Mouse (Mus musculus): Measurements from ENCODE around the gene Rex1bd. TPM values are rescaled to one million over a fixed set of nuclear protein-coding genes. Genes with fewer than 3 reads are reported as not detected.

The Rex1bd gene
- total RNA-seq, 2 experiments from 2014 or later = 113 to 128 TPM

Other genes with a start within 250 kb of the Rex1bd start
- gene Homer3, start 223.9 kb downstream of the Rex1bd start, total RNA-seq (2021) = 1 to 10 TPM; 7.7 to 8.4 TPM
- 10 to 100 TPM; 27.4 to 34.6 TPM for gene Ddx49, start 204.3 kb downstream of the Rex1bd start, total RNA-seq (2021)
- 100 to 1,000 TPM; 157 to 174 TPM for gene Cope, start 204.2 kb downstream of the Rex1bd start, total RNA-seq (2021)
- gene Cers1, start 191.0 kb downstream of the Rex1bd start, total RNA-seq (2021) = under 1 TPM; 0.55 to 0.57 TPM
- under 1 TPM in 1 of 2 experiments, not detected in 1; 0.28 TPM for gene Gdf1, start 176.9 kb downstream of the Rex1bd start, total RNA-seq (2021)
- 10 to 100 TPM; 46.1 to 46.8 TPM for gene Upf1, start 153.5 kb downstream of the Rex1bd start, total RNA-seq (2021)
- gene Comp, start 133.2 kb downstream of the Rex1bd start, total RNA-seq (2021) = 1 to 10 TPM; 5.1 to 6.6 TPM
- gene Crtc1, start 67.2 kb downstream of the Rex1bd start, total RNA-seq (2021) = 1 to 10 TPM; 7.8 to 9.0 TPM
- gene Klhl26, start 29.8 kb downstream of the Rex1bd start, total RNA-seq (2021) = 1 to 10 TPM; 8.4 to 9.7 TPM
- not detected for gene Tmem59l, start 19.4 kb downstream of the Rex1bd start, total RNA-seq (2021)
- under 1 TPM; 0.20 to 0.62 TPM for gene Crlf1, start 13.6 kb downstream of the Rex1bd start, total RNA-seq (2021)
- 1,000 to 10,000 TPM; 1,328 to 1,514 TPM for gene Uba52, start 4.0 kb upstream of the Rex1bd start, total RNA-seq (2021)
- gene Fkbp8, start 21.0 kb upstream of the Rex1bd start, total RNA-seq (2021) = 100 to 1,000 TPM; 120 to 129 TPM
- gene Kxd1, start 21.2 kb upstream of the Rex1bd start, total RNA-seq (2021) = 100 to 1,000 TPM in 1 of 2 experiments, 10 to 100 TPM in 1; 92.4 to 107 TPM
- gene Ell, start 32.7 kb upstream of the Rex1bd start, total RNA-seq (2021) = 10 to 100 TPM; 10.9 to 12.0 TPM
- gene Isyna1, start 87.6 kb upstream of the Rex1bd start, total RNA-seq (2021) = 10 to 100 TPM; 15.4 to 28.2 TPM
- gene Ssbp4, start 102.1 kb upstream of the Rex1bd start, total RNA-seq (2021) = 10 to 100 TPM; 29.9 to 35.7 TPM
- gene Lrrc25, start 109.4 kb upstream of the Rex1bd start, total RNA-seq (2021) = 1 to 10 TPM; 1.6 to 2.5 TPM
- 1 to 10 TPM; 1.4 to 2.0 TPM for gene Gdf15, start 125.7 kb upstream of the Rex1bd start, total RNA-seq (2021)
- 10 to 100 TPM; 40.5 to 41.1 TPM for gene Pgpep1, start 153.6 kb upstream of the Rex1bd start, total RNA-seq (2021)
- 10 to 100 TPM; 66.7 to 73.1 TPM for gene Lsm4, start 166.5 kb upstream of the Rex1bd start, total RNA-seq (2021)
- gene Jund, start 192.2 kb upstream of the Rex1bd start, total RNA-seq (2021) = 100 to 1,000 TPM; 129 to 138 TPM
- under 1 TPM in 1 of 2 experiments, not detected in 1; 0.05 TPM for gene Iqcn, start 196.7 kb upstream of the Rex1bd start, total RNA-seq (2021)
- not detected for gene Gm3336, start 211.8 kb upstream of the Rex1bd start, total RNA-seq (2021)
- 1 to 10 TPM; 1.4 to 2.0 TPM for gene Pde4c, start 217.0 kb upstream of the Rex1bd start, total RNA-seq (2021)
- gene Rab3a, start 247.9 kb upstream of the Rex1bd start, total RNA-seq (2021) = 10 to 100 TPM; 40.3 to 49.2 TPM